Mouse (Mus musculus) CH12.LX (cell line): ENCODE results near the gene Qrich1. TPM values are rescaled to one million over a fixed set of nuclear protein-coding genes. Genes with fewer than 3 reads are reported as not detected.

Experiments
- DNase-seq: peaks from one replicate; pipeline ENCODE4 v3.0.0-alpha.2; 2013; ENCODE audit errors: extremely low read depth
- H3K27ac ChIP-seq: 2 replicates; pipeline ENCODE4 v1.5.1; 2012; ENCODE audit warnings: low read depth, mild to moderate bottlenecking, control low read depth, moderate library complexity; ENCODE audit not compliant: insufficient read depth
- H3K27me3 ChIP-seq: replicated peaks from 2 replicates; pipeline ENCODE3; 2012; ENCODE audit warnings: inconsistent platforms
- H3K36me3 ChIP-seq, 2 experiments: replicated peaks in 1 of 2; 2 replicates each; pipeline versions ENCODE3 to v1.6.1; 2012; ENCODE audit warnings: inconsistent platforms in 1 of 2, low read length in 1 of 2, mild to moderate bottlenecking in 1 of 2, mixed read lengths in 1 of 2, moderate library complexity in 1 of 2; ENCODE audit not compliant: control insufficient read depth in 1 of 2, insufficient read depth in 1 of 2
- H3K4me1 ChIP-seq, 2 experiments: 2 replicates each; pipeline ENCODE4 v1.6.1; 2012; ENCODE audit warnings: inconsistent platforms in 1 of 2, moderate library complexity in 1 of 2; ENCODE audit not compliant: insufficient read depth in 2 of 2, control insufficient read depth in 1 of 2
- H3K4me2 ChIP-seq: 2 replicates; pipeline ENCODE4 v1.6.1; 2012; ENCODE audit warnings: low read depth, mild to moderate bottlenecking, control low read depth; ENCODE audit not compliant: poor library complexity, insufficient read depth, severe bottlenecking
- H3K4me3 ChIP-seq, 3 experiments: fragments of 150-350 bp in 1 of 3; sonication (generic) in 1 of 3; replicated peaks in 1 of 3; 2 replicates each; pipeline versions ENCODE3 to v1.5.1; 2011 to 2012; ENCODE audit warnings: low read depth in 2 of 3, low read length in 2 of 3, mild to moderate bottlenecking in 2 of 3, moderate library complexity in 2 of 3, control low read depth in 1 of 3, improper control_type of control experiment in 1 of 3, inconsistent platforms in 1 of 3, mixed read lengths in 1 of 3; ENCODE audit not compliant: poor library complexity in 1 of 3
- H3K79me2 ChIP-seq: replicated peaks from 2 replicates; pipeline ENCODE4 v1.6.1; 2012; ENCODE audit warnings: mild to moderate bottlenecking, moderate library complexity; ENCODE audit not compliant: control insufficient read depth, poor library complexity, insufficient read depth, severe bottlenecking; ENCODE audit errors: extremely low read depth
- H3K9ac ChIP-seq: 2 replicates; pipeline ENCODE4 v1.6.1; 2012; ENCODE audit warnings: low read depth, mild to moderate bottlenecking, control low read depth, moderate library complexity; ENCODE audit not compliant: insufficient read depth
- H3K9me3 ChIP-seq: replicated peaks from 2 replicates; pipeline ENCODE3; 2012; ENCODE audit warnings: low read length, inconsistent platforms, mixed read lengths
- E2F4 ChIP-seq: IDR thresholded peaks from 2 replicates; pipeline ENCODE4 v1.6.1; 2011; ENCODE audit warnings: low read depth, low read length, improper control_type of control experiment; ENCODE audit not compliant: insufficient replicate concordance
- ELF1 ChIP-seq: IDR thresholded peaks from 2 replicates; pipeline ENCODE4 v1.6.1; 2014; ENCODE audit warnings: low read depth, mild to moderate bottlenecking, inconsistent platforms, low read length, improper control_type of control experiment
- HCFC1 ChIP-seq: IDR thresholded peaks from 2 replicates; pipeline ENCODE4 v1.6.1; 2012; ENCODE audit warnings: low read depth, mild to moderate bottlenecking, inconsistent platforms, low read length, improper control_type of control experiment
- IRF4 ChIP-seq: IDR thresholded peaks from 2 replicates; pipeline ENCODE4 v1.6.1; 2014; ENCODE audit warnings: low read depth, mild to moderate bottlenecking, inconsistent platforms, low read length, improper control_type of control experiment
- KAT2A ChIP-seq: IDR thresholded peaks from 2 replicates; pipeline ENCODE4 v1.6.1; 2012; ENCODE audit warnings: low read length, improper control_type of control experiment, inconsistent platforms; ENCODE audit not compliant: insufficient replicate concordance
- MAFK ChIP-seq: IDR thresholded peaks from 2 replicates; pipeline ENCODE4 v1.6.1; 2011; ENCODE audit warnings: low read length, improper control_type of control experiment; ENCODE audit not compliant: insufficient replicate concordance
- MAX ChIP-seq: IDR thresholded peaks from 2 replicates; pipeline ENCODE4 v1.6.1; 2011; ENCODE audit warnings: low read length, improper control_type of control experiment
- NELFE ChIP-seq: IDR thresholded peaks from 2 replicates; pipeline ENCODE4 v1.6.1; 2011; ENCODE audit warnings: low read depth, low read length, improper control_type of control experiment
- SMC3 ChIP-seq: IDR thresholded peaks from 2 replicates; pipeline ENCODE4 v1.6.1; 2011; ENCODE audit warnings: low read depth, low read length, improper control_type of control experiment
- TBP ChIP-seq: conservative IDR thresholded peaks from 2 replicates; pipeline ENCODE4 v1.6.1; 2011; ENCODE audit warnings: low read depth, low read length, improper control_type of control experiment
- UBTF ChIP-seq: IDR thresholded peaks from 2 replicates; pipeline ENCODE4 v1.6.1; 2012; ENCODE audit warnings: low read depth, mild to moderate bottlenecking, inconsistent platforms, low read length, improper control_type of control experiment, moderate library complexity
- USF2 ChIP-seq: conservative IDR thresholded peaks from 2 replicates; pipeline ENCODE4 v1.6.1; 2011; ENCODE audit warnings: low read depth, low read length, improper control_type of control experiment
- ZNF384 ChIP-seq: IDR thresholded peaks from 2 replicates; pipeline ENCODE4 v1.6.1; 2012; ENCODE audit warnings: low read depth, low read length, improper control_type of control experiment, inconsistent platforms
- dilution Hi-C: fragments of 300-500 bp; cut with MboI; formaldehyde crosslinking; loops from 2 replicates; pipeline ENCODE4 v1.14.3; 2020; ENCODE audit warnings: low sequenced_read_pairs; ENCODE audit not compliant: extremely low pct_unique_long_range_greater_than_20kb, extremely low pct_ligation_motif_present
- in situ Hi-C: fragments of 300-500 bp; cut with MboI; formaldehyde crosslinking; loops from 3 replicates; pipeline ENCODE4 v1.14.3; 2019; ENCODE audit warnings: low sequenced_read_pairs, low pct_ligation_motif_present, low pct_unique_long_range_greater_than_20kb, mixed read lengths
- polyA plus RNA-seq: library from polyadenylated mRNA; unstranded; fragments of >175 nt; gene quantifications from 2 replicates; pipeline ENCODE4 v1.2.1, GENCODE M21; 2012; ENCODE audit warnings: low read depth; ENCODE audit not compliant: insufficient read length
- total RNA-seq, 2 experiments: library from RNA; depleted of rRNA; stranded (reverse); fragments of 300-350 nt in 1 of 2; fragments of >200 nt in 1 of 2; gene quantifications; 2 replicates each; pipeline ENCODE4 v1.2.3; 2012 to 2014

Qrich1 gene
- total and polyA plus RNA-seq, 3 experiments: 72.1 to 117 (median 104) TPM

- dilution Hi-C loops: no loop called here
- Histone ChIP-seq H3K27ac (no peak overlapping the region), H3K36me3 (peaks cover 17 to 24% of the 10 kb centered on the region in 2 experiments), H3K79me2 (peaks cover 24% of the 10 kb centered on the region), H3K4me1 (peaks cover 11 to 31% of the 10 kb centered on the region in 2 experiments), H3K4me2 (no peak overlapping the region), H3K9me3 (no peaks in the 10 kb centered on the region), H3K9ac (no peak overlapping the region), H3K27me3 (peaks cover 6% of the 10 kb centered on the region), H3K4me3 (no peak overlapping the region)
- in situ Hi-C loops: no loop called here
- no peak for DNase-seq
- TF ChIP-seq TBP (no peak), HCFC1 (no peak), UBTF (no peak), KAT2A (no peak), MAFK (no peak), E2F4 (no peak), ZNF384 (no peak), IRF4 (no peak), NELFE (no peak), MAX (no peak), SMC3 (no peak), USF2 (no peak)
Measured at GRCm38 (mm10) chr9:108489215-108489614, 27.4 kb upstream of the Qrich1 start.

- DNase-seq: no peak
- dilution Hi-C loops: no loop called here
- Histone ChIP-seq H3K27ac (peak overlapping the region; percentile 65), H3K4me2 (peak overlapping the region; percentile 29), H3K27me3 (peaks cover 6% of the 10 kb centered on the region), H3K9ac (peak overlapping the region; percentile 39), H3K36me3 (peaks cover 24 to 31% of the 10 kb centered on the region in 2 experiments), H3K4me1 (peaks cover 11 to 31% of the 10 kb centered on the region in 2 experiments), H3K79me2 (peaks cover 24% of the 10 kb centered on the region), H3K4me3 (peak overlapping the region; percentile 58 to 94 (median 93)), H3K9me3 (no peaks in the 10 kb centered on the region)
- TF ChIP-seq NELFE (0 out of 2 replicates have a peak, but pooled peaks have one; percentile 6), USF2 (no peak), ELF1 (0 out of 2 replicates have a peak, but pooled peaks have one; percentile 8)
- in situ Hi-C loops: no loop called here
Measured at GRCm38 (mm10) chr9:108489702-108490558, 26.7 kb upstream of the Qrich1 start.
